Mouse (Mus musculus) kidney, adult 2 months (tissue): ENCODE measurements around the gene Myocd.

ENCODE experiments used
- CTCF ChIP-seq: fragments of 200-500 bp; conservative IDR thresholded peaks from 2 replicates; pipeline ENCODE4 v1.5.1; 2011; ENCODE audit warnings: low read depth, mild to moderate bottlenecking, control low read depth, low read length, moderate library complexity, mixed read lengths; ENCODE audit not compliant: insufficient read depth, insufficient read length
- POLR2A ChIP-seq: fragments of 200-500 bp; IDR thresholded peaks from one replicate; pipeline ENCODE4 v1.6.1; 2011; ENCODE audit warnings: low read depth, low read length, control low read depth

DNA sequence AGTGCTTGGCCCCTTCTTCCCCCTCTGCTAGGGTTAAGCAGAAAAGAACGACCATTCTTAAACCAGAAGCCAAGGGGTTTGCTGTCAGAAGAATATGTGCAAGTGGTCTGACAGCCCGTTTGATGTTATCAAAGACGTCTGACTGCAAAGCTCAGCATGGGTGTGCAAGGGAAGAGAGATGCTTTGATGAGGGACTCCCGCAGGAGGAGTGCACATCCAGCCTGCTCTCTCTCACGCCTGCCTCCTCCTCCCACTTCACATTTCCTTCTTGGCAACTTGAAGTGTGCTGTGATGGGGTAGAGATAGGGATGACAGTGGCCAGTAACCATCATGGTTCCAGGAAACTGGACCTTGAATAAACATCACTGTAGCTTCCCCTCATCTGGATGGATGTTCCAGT, 67.6 kb downstream of the Myocd start:
- TF ChIP-seq CTCF (no peak), POLR2A (no peak)
